Mouse (Mus musculus): Measurements from ENCODE around the gene Gm128. TPM values are rescaled to one million over a fixed set of nuclear protein-coding genes. Genes with fewer than 3 reads are reported as not detected.

The Gm128 gene
- polyA plus RNA-seq, 1 experiment from 2014 or later: 0.45 TPM

DNA sequence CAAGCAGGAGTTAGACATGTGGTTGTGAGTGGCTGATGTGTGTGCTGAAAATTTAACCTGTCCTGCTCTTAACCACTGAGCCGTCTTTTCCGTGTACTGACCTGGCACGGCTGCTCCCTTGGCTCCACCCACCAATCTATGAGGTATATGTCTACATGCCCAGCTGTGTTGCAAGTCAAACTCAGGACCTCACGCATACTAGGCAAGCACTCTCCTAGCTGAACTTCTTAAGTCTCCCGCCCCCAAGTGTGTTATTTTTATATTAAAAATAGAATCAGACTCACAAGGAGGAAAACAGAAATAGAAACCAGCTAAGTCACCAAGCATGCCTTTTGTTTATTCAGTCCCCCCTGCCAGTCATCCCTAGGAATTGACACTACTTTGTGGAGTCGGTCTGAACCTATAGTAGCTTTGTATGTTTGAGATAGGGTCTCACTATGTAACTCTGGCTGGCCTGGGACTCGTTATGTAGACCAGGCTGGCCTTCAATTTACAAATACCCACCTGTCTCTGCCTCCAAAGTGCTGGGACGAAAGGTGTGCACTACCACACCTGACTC, 3.8 kb downstream of the Gm128 start:
- H3K9me3 ChIP-seq: no peaks in the 10 kb centered on the region
- H3K4me1 ChIP-seq: peaks cover 27% of the 10 kb centered on the region
- H3K27me3 ChIP-seq (replicated peaks; ENCODE audit: low read depth, poor library complexity, severe bottlenecking): peaks cover 6% of the 10 kb centered on the region; the same call in 1 of the 2 replicates
- WGBS: 93% methylated on average over 8 of the region's 8 CpGs
- H3K36me3 ChIP-seq (replicated peaks): peaks cover 71% of the 10 kb centered on the region
- no peak overlapping the region for H3K27ac ChIP-seq (replicated peaks)
- no peak overlapping the region for H3K4me3 ChIP-seq
- no peak for DNase-seq (ENCODE audit: low spot score)

DNA sequence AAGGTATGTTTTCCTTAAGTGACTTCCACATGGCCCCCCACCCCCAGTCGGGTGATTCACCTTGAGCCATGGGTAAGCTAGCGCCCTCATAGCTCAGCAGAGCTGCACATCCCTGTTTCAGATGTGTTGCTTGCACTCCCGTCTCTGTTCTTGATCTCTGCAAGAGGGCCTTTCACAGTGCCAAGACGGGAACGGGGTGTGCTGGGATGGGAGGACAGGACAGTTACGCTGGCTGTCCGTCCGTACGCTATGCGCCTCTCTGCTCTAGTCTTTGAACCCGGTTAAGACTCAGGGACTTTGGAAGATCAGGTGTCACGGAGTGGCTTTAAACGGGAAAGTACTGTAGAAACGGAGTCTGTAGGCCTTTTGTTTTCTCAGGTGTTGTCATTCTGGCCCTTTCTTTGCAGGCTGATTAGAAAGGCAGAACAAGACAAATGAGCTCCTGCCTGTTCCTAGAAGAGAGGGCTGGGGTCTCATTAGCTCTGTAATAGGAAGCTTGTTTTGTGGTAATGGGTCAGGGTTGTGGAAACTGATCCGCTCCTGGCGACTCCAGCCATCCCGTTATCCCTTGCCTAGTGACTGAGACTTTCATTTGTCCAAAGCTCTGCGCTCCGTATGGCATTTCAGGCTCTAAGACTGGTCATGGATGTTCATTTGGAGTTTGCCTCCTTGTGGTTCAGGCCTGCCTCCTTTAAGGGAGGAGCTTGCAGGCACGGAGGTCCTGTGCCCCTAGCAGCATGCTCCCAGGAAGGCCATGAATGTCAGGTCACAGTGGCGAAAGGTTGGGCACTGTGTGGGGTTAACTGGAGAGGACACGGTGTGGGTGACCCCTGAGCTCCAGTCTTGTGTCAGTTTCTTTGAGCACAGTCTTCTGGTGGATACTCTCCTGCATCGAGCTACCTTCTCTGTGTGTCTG, 5.8 kb downstream of the Gm128 start:
- no peaks in the 10 kb centered on the region for H3K9me3 ChIP-seq
- peaks cover 35% of the 10 kb centered on the region for H3K4me1 ChIP-seq
- no peak overlapping the region for H3K4me3 ChIP-seq
- peaks cover 90% of the 10 kb centered on the region for H3K36me3 ChIP-seq (replicated peaks)
- 59% methylated on average over 23 of the region's 23 CpGs for WGBS
- no peak overlapping the region for H3K27ac ChIP-seq (replicated peaks)
- H3K27me3 ChIP-seq (replicated peaks; ENCODE audit: low read depth, poor library complexity, severe bottlenecking): peaks cover 4% of the 10 kb centered on the region; the same call in 1 of the 2 replicates
- peak; percentile 23 for DNase-seq (ENCODE audit: low spot score)

DNA sequence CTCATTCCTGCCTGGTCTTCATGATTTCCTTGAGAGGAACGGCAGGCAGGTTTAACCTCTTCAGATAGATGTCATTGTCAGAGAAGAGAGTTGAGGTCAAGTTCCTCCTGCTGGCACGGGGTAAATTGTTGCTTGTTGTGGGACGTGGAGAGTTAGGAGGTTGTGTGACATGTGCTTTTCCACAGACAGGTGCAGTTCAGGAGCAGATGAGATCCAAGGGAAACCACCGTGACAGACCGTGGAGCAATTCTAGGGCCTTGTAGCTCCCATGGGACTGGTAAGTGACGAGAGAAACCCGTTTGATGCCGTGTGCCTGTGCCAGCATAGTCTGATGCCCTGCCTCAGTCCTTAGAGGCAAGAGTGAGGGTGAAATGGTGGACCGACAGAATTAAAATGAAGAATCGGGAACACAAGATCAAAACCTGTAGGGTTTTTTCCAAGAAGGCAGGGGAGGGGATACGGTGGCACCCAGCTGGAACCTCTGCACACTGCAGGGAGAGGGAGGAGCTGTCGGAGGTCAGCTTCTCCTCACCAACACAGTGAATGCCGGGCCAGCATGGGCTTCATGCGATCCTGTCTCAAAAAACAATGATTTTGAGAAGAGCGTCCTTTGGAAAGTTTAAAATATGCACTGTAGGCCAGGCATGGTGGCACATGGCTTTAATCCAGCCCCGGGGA, 8.0 kb downstream of the Gm128 start:
- Histone ChIP-seq H3K27ac (replicated peaks) (no peak overlapping the region), H3K36me3 (replicated peaks) (peaks cover 78% of the 10 kb centered on the region), H3K9me3 (no peaks in the 10 kb centered on the region), H3K4me3 (no peak overlapping the region), H3K27me3 (replicated peaks; ENCODE audit: low read depth, poor library complexity, severe bottlenecking) (no peaks in the 10 kb centered on the region), H3K4me1 (peaks cover 47% of the 10 kb centered on the region)
- WGBS: 90% methylated on average over 16 of the region's 16 CpGs
- DNase-seq (ENCODE audit: low spot score): no peak

DNA sequence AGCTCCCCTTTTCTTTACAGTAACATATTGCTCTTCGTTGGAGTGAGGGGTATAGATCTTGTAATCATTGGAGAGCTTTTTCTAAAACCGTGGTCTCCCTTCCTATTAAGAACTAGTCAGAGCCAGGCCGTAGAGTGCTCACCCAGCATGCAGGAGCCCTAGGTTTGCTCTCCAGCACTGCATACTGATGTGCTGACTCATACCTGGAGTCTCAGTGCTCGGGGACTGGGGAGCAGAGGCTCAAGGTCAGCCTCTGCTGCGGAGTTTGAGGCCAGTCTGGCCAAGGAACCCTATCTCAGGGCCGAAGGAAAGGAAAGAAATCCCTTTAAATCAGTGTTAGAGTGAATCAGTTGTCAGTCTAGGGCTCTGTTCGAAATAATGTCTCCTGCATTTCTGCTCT, 8.6 kb downstream of the Gm128 start:
- no peak for DNase-seq (ENCODE audit: low spot score)
- Histone ChIP-seq H3K4me1 (peaks cover 47% of the 10 kb centered on the region), H3K27me3 (replicated peaks; ENCODE audit: low read depth, poor library complexity, severe bottlenecking) (no peaks in the 10 kb centered on the region), H3K9me3 (no peaks in the 10 kb centered on the region), H3K27ac (replicated peaks) (no peak overlapping the region), H3K4me3 (no peak overlapping the region), H3K36me3 (replicated peaks) (peaks cover 71% of the 10 kb centered on the region)
- WGBS: 89% methylated on average over 7 of the region's 7 CpGs

DNA sequence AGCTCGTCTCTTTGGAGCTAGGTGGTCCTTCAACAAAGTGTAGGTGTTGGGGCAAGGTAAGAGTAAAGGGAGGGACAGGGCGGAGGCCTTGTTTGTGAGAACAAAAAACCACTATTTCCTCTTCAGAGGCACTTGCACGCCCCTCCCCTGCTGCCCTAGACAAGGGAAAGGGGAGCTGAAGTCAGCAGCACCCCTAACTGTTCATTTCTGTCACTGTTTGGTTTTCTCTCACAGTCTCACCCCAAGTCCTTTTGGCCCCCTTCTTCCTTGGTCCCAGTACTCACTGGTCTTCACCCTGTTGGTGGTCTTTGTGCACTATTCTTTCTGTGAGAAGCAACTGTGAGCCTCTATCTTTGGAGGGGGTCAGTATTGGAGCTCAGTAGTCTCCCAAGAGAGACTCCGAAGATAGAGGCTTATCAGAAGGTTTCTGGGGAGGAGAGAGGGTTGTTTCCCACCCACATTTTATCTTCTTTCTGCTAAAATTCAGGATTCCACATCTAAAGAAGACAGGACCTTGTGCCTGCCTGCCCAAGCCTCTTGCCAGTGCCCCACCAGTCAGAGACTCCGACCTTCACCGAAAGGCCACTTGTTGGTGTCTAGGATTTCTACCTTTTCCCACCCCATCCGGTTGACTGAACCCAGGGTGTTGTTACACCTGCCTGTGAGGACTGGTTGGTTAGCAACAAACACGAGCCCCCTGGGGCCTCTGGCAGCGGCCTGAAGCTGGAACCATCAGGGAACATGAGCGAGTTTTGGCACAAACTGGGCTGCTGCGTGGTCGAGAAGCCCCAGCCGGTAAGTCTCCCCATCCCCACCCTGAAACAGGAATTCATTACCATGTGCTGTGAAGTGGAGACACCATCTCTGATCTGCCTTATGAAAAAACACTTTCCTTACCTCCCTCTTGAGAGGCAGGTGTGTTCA, 9.8 kb downstream of the Gm128 start, which contains the start of gene Mllt11:
TSS of gene Mllt11 (minus strand) at position 874 of the 924 bp plus-strand sequence.
- Histone ChIP-seq H3K9me3 (no peaks in the 10 kb centered on the region), H3K4me3 (peak within 1 kb of the TSS; percentile 97), H3K4me1 (peaks cover 57% of the 10 kb centered on the region), H3K27me3 (replicated peaks; ENCODE audit: low read depth, poor library complexity, severe bottlenecking) (no peaks in the 10 kb centered on the region), H3K36me3 (replicated peaks) (peaks cover 59% of the 10 kb centered on the region), H3K27ac (replicated peaks) (peak within 1 kb of the TSS; percentile 96)
- 83% methylated on average over 13 of the region's 13 CpGs for WGBS
- no peak for DNase-seq (ENCODE audit: low spot score)

DNA sequence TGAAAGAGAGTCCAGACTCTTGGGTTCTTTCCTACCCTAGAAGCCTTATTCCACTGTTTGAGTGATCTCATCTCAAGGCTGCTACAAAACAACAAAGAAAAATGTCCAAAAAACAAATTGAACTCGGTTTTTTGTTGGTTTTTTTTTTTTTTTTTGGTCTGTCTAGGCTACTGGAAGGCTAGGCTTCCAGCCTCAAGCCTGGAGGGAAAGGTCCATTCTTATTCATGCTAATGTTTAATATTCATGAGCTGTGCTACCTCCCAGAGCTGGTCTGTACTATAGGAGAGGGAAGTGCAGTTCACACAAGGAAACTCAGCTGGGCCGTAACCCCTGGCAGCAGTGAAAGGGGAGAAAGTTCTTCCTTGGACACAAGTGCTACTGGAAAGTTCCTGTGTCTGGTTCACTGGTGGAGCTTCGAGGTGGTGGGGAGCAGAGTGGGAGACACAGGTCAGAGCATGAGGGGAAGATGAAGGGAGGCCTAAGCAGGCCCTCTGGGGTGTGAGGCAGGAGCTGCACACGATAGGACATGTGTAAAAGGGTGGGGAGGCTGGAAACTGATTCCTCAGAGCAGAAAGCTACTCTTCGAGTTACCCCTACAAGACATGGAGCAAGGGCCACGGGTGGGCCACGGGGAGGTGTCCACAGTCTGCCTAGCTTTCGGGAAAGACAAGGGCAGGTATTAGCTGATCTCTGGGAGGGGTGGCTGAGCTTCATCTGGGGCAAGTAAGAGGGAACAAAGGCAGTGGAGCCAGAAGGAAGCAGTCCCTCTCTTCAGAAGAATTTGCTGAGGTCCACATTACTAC, 10.7 kb downstream of the Gm128 start:
- no peaks in the 10 kb centered on the region for H3K27me3 ChIP-seq (replicated peaks; ENCODE audit: low read depth, poor library complexity, severe bottlenecking)
- H3K4me1 ChIP-seq: peaks cover 60% of the 10 kb centered on the region
- H3K9me3 ChIP-seq: no peaks in the 10 kb centered on the region
- H3K4me3 ChIP-seq: peak overlapping the region; percentile 97
- peaks cover 54% of the 10 kb centered on the region for H3K36me3 ChIP-seq (replicated peaks)
- 52% methylated on average over 8 of the region's 8 CpGs for WGBS
- H3K27ac ChIP-seq (replicated peaks): peak overlapping the region; percentile 96
- DNase-seq (ENCODE audit: low spot score): no peak

DNA sequence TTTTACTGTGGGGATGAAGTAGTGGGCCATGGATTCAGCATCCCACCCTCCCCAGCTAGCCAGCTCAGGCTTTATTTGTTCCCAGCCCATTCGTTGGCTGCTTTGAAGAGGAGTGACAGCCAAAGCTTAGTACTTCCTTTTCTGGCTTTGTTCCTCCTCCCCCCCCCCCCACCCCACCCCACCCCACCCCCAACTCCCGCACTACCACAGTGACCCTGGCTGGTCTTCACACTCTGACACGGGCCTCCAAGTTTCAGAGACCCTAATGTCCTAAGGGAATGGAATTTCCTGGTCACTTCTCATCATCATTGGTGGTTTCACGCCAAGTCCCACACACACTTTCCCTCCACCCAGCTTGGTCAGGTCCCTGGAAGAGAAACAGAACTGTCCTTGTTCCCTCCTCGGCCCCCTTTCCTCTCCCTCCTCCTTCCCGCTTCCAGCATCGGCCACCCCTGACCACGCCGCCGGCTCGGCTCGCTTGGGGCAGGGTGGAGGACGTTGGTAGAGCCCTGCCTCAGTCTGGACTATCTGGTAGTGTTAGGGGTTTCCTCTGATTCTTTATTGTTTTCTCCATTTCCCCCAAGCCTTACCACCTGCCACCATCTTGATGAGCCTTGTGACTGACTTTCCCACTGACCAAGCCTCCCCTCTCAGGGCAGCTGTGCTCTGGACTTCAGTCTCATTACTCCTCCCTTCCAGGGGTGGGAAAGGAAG, 11.5 kb downstream of the Gm128 start:
- Histone ChIP-seq H3K4me3 (peak overlapping the region; percentile 97), H3K27me3 (replicated peaks; ENCODE audit: low read depth, poor library complexity, severe bottlenecking) (no peaks in the 10 kb centered on the region), H3K4me1 (peaks cover 53% of the 10 kb centered on the region), H3K36me3 (replicated peaks) (peaks cover 54% of the 10 kb centered on the region), H3K9me3 (no peaks in the 10 kb centered on the region; the same call in 1 of the 2 replicates), H3K27ac (replicated peaks) (peak overlapping the region; percentile 96)
- WGBS: 2% methylated on average over 13 of the region's 13 CpGs
- peak; percentile 62 for DNase-seq (ENCODE audit: low spot score)

DNA sequence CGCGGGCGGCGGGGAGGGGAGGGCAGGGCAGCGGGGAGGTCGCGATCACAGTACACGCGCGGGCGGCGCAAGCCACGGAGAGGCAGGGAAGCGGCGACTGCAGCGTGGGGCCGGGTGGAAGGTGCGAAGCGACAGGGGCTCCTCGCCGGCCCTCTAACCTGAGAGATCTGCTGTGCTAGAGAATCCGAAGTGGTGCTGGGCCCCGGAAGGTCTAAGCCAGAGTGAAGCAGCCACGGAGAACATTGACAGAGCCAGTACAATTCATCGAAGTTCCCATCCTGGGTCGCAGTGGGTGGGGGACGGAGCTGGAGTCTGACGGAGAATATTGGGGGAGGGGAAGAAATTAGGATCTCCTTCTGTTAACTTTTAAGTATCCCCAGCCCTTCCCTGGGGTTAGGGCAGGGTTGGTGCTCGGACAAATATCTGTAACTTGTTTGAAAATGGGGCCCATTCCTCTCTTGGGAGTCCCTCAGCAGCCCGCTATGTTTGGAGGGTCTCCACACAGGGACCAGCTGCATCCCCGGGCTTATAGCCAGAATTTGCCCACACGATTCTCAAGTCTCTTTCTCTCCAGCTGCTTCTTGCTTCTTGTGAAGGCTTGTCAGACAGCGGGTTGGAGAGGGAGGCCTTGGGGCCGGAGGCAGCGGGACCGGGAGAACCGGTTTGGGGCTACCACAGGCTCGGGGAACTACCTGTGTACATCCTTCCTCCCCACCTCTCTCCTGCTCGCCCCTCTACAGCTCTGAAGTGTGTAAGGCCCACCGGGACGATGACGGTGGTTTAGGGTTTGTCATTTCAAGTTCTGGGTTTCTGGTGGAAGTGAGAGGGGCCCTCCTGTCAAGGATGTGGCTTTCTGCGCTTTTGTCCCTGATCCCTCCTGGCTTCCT, 12.3 kb downstream of the Gm128 start:
- peak; percentile 77 for DNase-seq (ENCODE audit: low spot score)
- Histone ChIP-seq H3K9me3 (no peaks in the 10 kb centered on the region; the same call in 1 of the 2 replicates), H3K27me3 (replicated peaks; ENCODE audit: low read depth, poor library complexity, severe bottlenecking) (no peaks in the 10 kb centered on the region), H3K27ac (replicated peaks) (peak overlapping the region; percentile 96), H3K36me3 (replicated peaks) (peaks cover 54% of the 10 kb centered on the region), H3K4me3 (peak overlapping the region; percentile 97), H3K4me1 (peaks cover 55% of the 10 kb centered on the region)
- WGBS: under 1% methylated on average over 43 of the region's 43 CpGs

DNA sequence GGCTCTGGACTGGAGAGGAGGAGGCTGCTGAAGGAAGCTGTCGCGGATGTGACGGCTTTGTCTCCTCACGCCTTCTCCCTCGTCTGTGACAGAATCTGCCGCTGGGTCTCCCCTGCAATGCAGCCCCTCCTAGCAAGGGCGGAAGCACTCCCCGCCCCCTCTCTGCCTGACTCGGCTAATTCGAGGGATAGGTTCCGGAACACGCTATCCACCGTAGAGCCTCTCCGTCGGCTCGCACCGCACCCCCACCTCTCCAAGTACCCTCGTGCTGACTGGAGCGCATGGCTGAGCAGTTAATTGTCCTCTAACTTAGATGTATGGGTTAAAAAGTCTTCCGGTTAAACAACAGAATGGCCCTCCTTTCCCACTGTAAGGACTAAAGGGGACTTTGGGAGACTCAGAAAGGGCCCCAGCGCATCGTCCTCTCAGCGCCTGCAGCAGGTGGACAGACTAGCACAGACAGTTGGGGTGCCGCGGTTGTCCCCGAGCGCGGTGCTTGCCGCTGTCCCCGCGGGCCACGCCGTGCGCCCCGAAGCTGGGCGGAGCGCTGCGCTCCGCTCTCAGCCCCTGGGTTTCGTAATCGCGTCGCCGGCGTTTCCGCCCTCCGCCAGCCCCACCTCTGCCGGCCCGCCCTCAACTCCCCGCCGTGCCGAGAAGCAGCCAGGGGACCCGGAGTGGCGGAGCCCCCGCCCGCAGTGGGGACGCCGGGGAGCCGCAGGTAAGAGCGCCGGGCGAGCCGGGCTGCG, 13.1 kb downstream of the Gm128 start, which contains the start of gene Cdc42se1:
TSS of gene Cdc42se1 (plus strand) at position 585 of the 746 bp plus-strand sequence.
- under 1% methylated on average over 64 of the region's 64 CpGs for WGBS
- DNase-seq (ENCODE audit: low spot score): peak; percentile 92
- Histone ChIP-seq H3K9me3 (no peaks in the 10 kb centered on the region; the same call in 1 of the 2 replicates), H3K4me3 (peak within 1 kb of the TSS; percentile 97), H3K36me3 (replicated peaks) (peaks cover 54% of the 10 kb centered on the region), H3K27me3 (replicated peaks; ENCODE audit: low read depth, poor library complexity, severe bottlenecking) (no peaks in the 10 kb centered on the region), H3K27ac (replicated peaks) (peak within 1 kb of the TSS; percentile 96), H3K4me1 (peaks cover 56% of the 10 kb centered on the region)

All from embryonic facial prominence, embryonic 10.5 days (tissue).